Mouse (Mus musculus): ENCODE results near the gene Ddx54. TPM values are rescaled to one million over a fixed set of nuclear protein-coding genes. Genes with fewer than 3 reads are reported as not detected.

Gene Ddx54
- total RNA-seq, 1 experiment, result 90.7 TPM

GRCm38 (mm10) chr5:120606590-120607200 lies 5.8 kb upstream of the Ddx54 start:
- Histone ChIP-seq H3K4me3 (ENCODE audit: insufficient read depth in 1 of 2, low read depth in 1 of 2, low read length in 2 of 2, poor library complexity in 1 of 2, severe bottlenecking in 1 of 2) (peak overlapping the region; percentile 50 to 70), H3K27ac (ENCODE audit: insufficient read depth, low read depth, low read length, poor library complexity, severe bottlenecking) (no peak overlapping the region), H3K9me3 (ENCODE audit: control insufficient read depth, insufficient read depth, low read depth, low read length) (no peaks in the 10 kb centered on the region), H3K4me1 (ENCODE audit: control insufficient read depth in 2 of 2, insufficient read depth in 2 of 2, low read length in 2 of 2, poor library complexity in 1 of 2) (peaks cover 0 to 16% of the 10 kb centered on the region in 2 experiments; a peak in 1 of 4 replicates), H3K36me3 (ENCODE audit: control insufficient read depth, insufficient read depth, low read length, poor library complexity, severe bottlenecking) (peaks cover 15% of the 10 kb centered on the region; the same call in 1 of the 2 replicates), H3K9ac (ENCODE audit: insufficient read depth, low read depth, low read length, poor library complexity, severe bottlenecking) (peak overlapping the region; percentile 65)
- no peak for DNase-seq (ENCODE audit: low read depth, low spot score)
- TF ChIP-seq ZNF384 (IDR thresholded peaks at IDR 0.05; ENCODE audit: low read depth, low read length) (no peak), MAFK (IDR thresholded peaks at IDR 0.05; ENCODE audit: insufficient read depth, low read depth, low read length) (no peak), HCFC1 (IDR thresholded peaks at IDR 0.05; ENCODE audit: borderline replicate concordance, insufficient read depth, low read length) (no peak), CHD2 (IDR thresholded peaks at IDR 0.05; ENCODE audit: low read depth, low read length) (no peak), ZC3H11A (IDR thresholded peaks at IDR 0.05; ENCODE audit: borderline replicate concordance, low read depth, low read length) (no peak)
- in situ Hi-C loops (cut with MboI; ENCODE audit: low sequenced_read_pairs in 2 of 2, unreplicated experiment in 2 of 2), result no loop called here

- Histone ChIP-seq H3K4me1 (ENCODE audit: control insufficient read depth in 2 of 2, insufficient read depth in 2 of 2, low read length in 2 of 2, poor library complexity in 1 of 2) (peaks cover 0 to 10% of the 10 kb centered on the region in 2 experiments; a peak in 1 of 4 replicates), H3K36me3 (ENCODE audit: control insufficient read depth, insufficient read depth, low read length, poor library complexity, severe bottlenecking) (peaks cover 15% of the 10 kb centered on the region; the same call in 1 of the 2 replicates), H3K4me3 (ENCODE audit: insufficient read depth in 1 of 2, low read depth in 1 of 2, low read length in 2 of 2, poor library complexity in 1 of 2, severe bottlenecking in 1 of 2) (no peak overlapping the region), H3K9me3 (ENCODE audit: control insufficient read depth, insufficient read depth, low read depth, low read length) (no peaks in the 10 kb centered on the region), H3K9ac (ENCODE audit: insufficient read depth, low read depth, low read length, poor library complexity, severe bottlenecking) (no peak overlapping the region), H3K27ac (ENCODE audit: insufficient read depth, low read depth, low read length, poor library complexity, severe bottlenecking) (no peak overlapping the region)
- no peak for DNase-seq (ENCODE audit: low read depth, low spot score)
- in situ Hi-C loops (cut with MboI; ENCODE audit: low sequenced_read_pairs in 2 of 2, unreplicated experiment in 2 of 2), result no loop called here
- no peak for TF ChIP-seq ZC3H11A (IDR thresholded peaks at IDR 0.05; ENCODE audit: borderline replicate concordance, low read depth, low read length)
These were observed 5.2 kb upstream of the Ddx54 start for GRCm38 (mm10) chr5:120607335-120607734.

GRCm38 (mm10) chr5:120609246-120609775 lies 3.2 kb upstream of the Ddx54 start:
- in situ Hi-C loops (cut with MboI; ENCODE audit: low sequenced_read_pairs in 2 of 2, unreplicated experiment in 2 of 2), result no loop called here
- Histone ChIP-seq H3K4me1 (ENCODE audit: control insufficient read depth in 2 of 2, insufficient read depth in 2 of 2, low read length in 2 of 2, poor library complexity in 1 of 2) (peaks cover 0 to 10% of the 10 kb centered on the region in 2 experiments; a peak in 1 of 4 replicates), H3K4me3 (ENCODE audit: insufficient read depth in 1 of 2, low read depth in 1 of 2, low read length in 2 of 2, poor library complexity in 1 of 2, severe bottlenecking in 1 of 2) (no peak overlapping the region), H3K9ac (ENCODE audit: insufficient read depth, low read depth, low read length, poor library complexity, severe bottlenecking) (no peak overlapping the region), H3K27ac (ENCODE audit: insufficient read depth, low read depth, low read length, poor library complexity, severe bottlenecking) (no peak overlapping the region), H3K9me3 (ENCODE audit: control insufficient read depth, insufficient read depth, low read depth, low read length) (no peaks in the 10 kb centered on the region), H3K36me3 (ENCODE audit: control insufficient read depth, insufficient read depth, low read length, poor library complexity, severe bottlenecking) (peaks cover 13% of the 10 kb centered on the region; the same call in 1 of the 2 replicates)
- TF ChIP-seq HCFC1 (IDR thresholded peaks at IDR 0.05; ENCODE audit: borderline replicate concordance, insufficient read depth, low read length) (no peak), ZNF384 (IDR thresholded peaks at IDR 0.05; ENCODE audit: low read depth, low read length) (no peak), MAFK (IDR thresholded peaks at IDR 0.05; ENCODE audit: insufficient read depth, low read depth, low read length) (no peak), CHD2 (IDR thresholded peaks at IDR 0.05; ENCODE audit: low read depth, low read length) (no peak), ZC3H11A (IDR thresholded peaks at IDR 0.05; ENCODE audit: borderline replicate concordance, low read depth, low read length) (no peak)
- no peak for DNase-seq (ENCODE audit: low read depth, low spot score)

DNA sequence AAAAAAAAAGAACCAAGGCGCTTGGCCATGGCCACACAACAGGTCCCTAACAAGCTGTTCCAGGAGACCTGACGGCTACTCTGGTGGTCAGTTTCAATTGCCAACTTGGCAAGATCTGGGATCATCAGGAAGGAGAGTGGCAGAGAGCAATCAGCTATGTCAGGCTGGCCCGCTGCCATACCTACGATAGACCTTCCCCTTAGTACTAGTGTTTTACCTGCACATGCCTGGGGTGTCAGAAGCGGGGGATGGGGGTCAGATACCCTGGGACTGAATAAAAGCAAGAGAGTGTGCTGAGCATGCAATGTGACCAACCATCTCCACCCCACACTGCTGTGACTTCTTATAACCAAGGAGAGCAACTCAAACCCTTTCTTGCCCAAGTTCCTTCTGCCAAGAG lies 1.6 kb upstream of the Ddx54 start:
- Histone ChIP-seq H3K9me3 (ENCODE audit: control insufficient read depth, insufficient read depth, low read depth, low read length) (no peaks in the 10 kb centered on the region), H3K27ac (ENCODE audit: insufficient read depth, low read depth, low read length, poor library complexity, severe bottlenecking) (no peak overlapping the region), H3K9ac (ENCODE audit: insufficient read depth, low read depth, low read length, poor library complexity, severe bottlenecking) (no peak overlapping the region; the same call in 1 of the 2 replicates), H3K36me3 (ENCODE audit: control insufficient read depth, insufficient read depth, low read length, poor library complexity, severe bottlenecking) (peaks cover 13% of the 10 kb centered on the region; the same call in 1 of the 2 replicates), H3K4me1 (ENCODE audit: control insufficient read depth in 2 of 2, insufficient read depth in 2 of 2, low read length in 2 of 2, poor library complexity in 1 of 2) (peaks cover 0 to 9% of the 10 kb centered on the region in 2 experiments; a peak in 1 of 4 replicates), H3K4me3 (ENCODE audit: insufficient read depth in 1 of 2, low read depth in 1 of 2, low read length in 2 of 2, poor library complexity in 1 of 2, severe bottlenecking in 1 of 2) (no peak overlapping the region; a peak in 1 of 4 replicates)
- TF ChIP-seq MAFK (IDR thresholded peaks at IDR 0.05; ENCODE audit: insufficient read depth, low read depth, low read length) (no peak), CHD2 (IDR thresholded peaks at IDR 0.05; ENCODE audit: low read depth, low read length) (no peak), ZNF384 (IDR thresholded peaks at IDR 0.05; ENCODE audit: low read depth, low read length) (no peak), HCFC1 (IDR thresholded peaks at IDR 0.05; ENCODE audit: borderline replicate concordance, insufficient read depth, low read length) (no peak), ZC3H11A (IDR thresholded peaks at IDR 0.05; ENCODE audit: borderline replicate concordance, low read depth, low read length) (no peak)
- no peak for DNase-seq (ENCODE audit: low read depth, low spot score)
- in situ Hi-C loops (cut with MboI; ENCODE audit: low sequenced_read_pairs in 2 of 2, unreplicated experiment in 2 of 2), result no loop called here

Data from ES-E14 (cell line).